Mouse (Mus musculus) heart, postnatal 14 days (tissue): ENCODE results near the gene Proca1. TPM values are rescaled to one million over a fixed set of nuclear protein-coding genes. Genes with fewer than 3 reads are reported as not detected.

Experiments
- DNase-seq, 2 experiments: peaks; one replicate each; pipeline ENCODE4 v3.0.0; 2021 to 2022
- intact Hi-C: fragments of 180-260 bp; cut with DNase I; formaldehyde crosslinking; loops from one replicate; pipeline ENCODE4 v1.15.1; 2025
- long read RNA-seq, 2 experiments: library from polyadenylated mRNA; stranded (forward); transcript quantifications; one replicate each; pipeline ENCODE4 v2.0.0; 2021
- total RNA-seq, 2 experiments: library from RNA; stranded (reverse); gene quantifications; 2 replicates each; pipeline ENCODE4 v1.2.3; 2021

The Proca1 gene
- total RNA-seq = 1 to 10 TPM in 1 of 2 experiments, under 1 TPM in 1; 0.76 to 2.6 TPM
- long read RNA-seq, experiment 1, partial matches to known transcripts = 0 of 3 reads
- long read RNA-seq, experiment 1, other reads (novel, unspliced or antisense) = 1 of 3 reads
- long read RNA-seq, experiment 2, partial matches to known transcripts = 0 of 3 reads
- long read RNA-seq, experiment 2, other reads (novel, unspliced or antisense) = 1 of 3 reads

- intact Hi-C loops = no loop called here
- DNase-seq = no peak
These were observed at the start of gene Proca1 for GRCm38 (mm10) chr11:78193113-78193512. Gene Proca1 (plus strand): TSS chr11:78193392.

GRCm38 (mm10) chr11:78143520-78143919 is 49.7 kb upstream of the Proca1 start:
- intact Hi-C loops = no loop called here
- DNase-seq = no peak

GRCm38 (mm10) chr11:78146168-78146567 is 47.0 kb upstream of the Proca1 start:
- DNase-seq = no peak
- intact Hi-C loops = loop anchor here (5.0 kb wide), 1 partner anchor 64 kb away; the partner anchor contains the start of gene Eral1

- no peak for DNase-seq
- intact Hi-C loops = loop anchor here (5.0 kb wide), 1 partner anchor 65 kb away; the partner anchor contains the start of gene Eral1
These were observed 46.3 kb upstream of the Proca1 start for GRCm38 (mm10) chr11:78146707-78147543.

GRCm38 (mm10) chr11:78151161-78151560 is 42.0 kb upstream of the Proca1 start:
- intact Hi-C loops = no loop called here
- DNase-seq = no peak

- intact Hi-C loops = loop anchor here (2.0 kb wide), 1 partner anchor 92 kb away; no protein-coding TSS in a partner anchor
- DNase-seq = peak; percentile 71 to 77
These were observed 40.6 kb upstream of the Proca1 start for GRCm38 (mm10) chr11:78152299-78153231.

- intact Hi-C loops = loop anchor here (2.0 kb wide), 1 partner anchor 93 kb away; no protein-coding TSS in a partner anchor
- DNase-seq = no peak
These were observed 39.4 kb upstream of the Proca1 start for GRCm38 (mm10) chr11:78153778-78154177.

- no peak for DNase-seq
- intact Hi-C loops = no loop called here
These were observed 37.5 kb upstream of the Proca1 start for GRCm38 (mm10) chr11:78155674-78156073.

GRCm38 (mm10) chr11:78156156-78156699 is 37.0 kb upstream of the Proca1 start:
- DNase-seq = no peak
- intact Hi-C loops = no loop called here

GRCm38 (mm10) chr11:78159096-78159495 is 34.1 kb upstream of the Proca1 start:
- intact Hi-C loops = loop anchor here (1.0 kb wide), 1 partner anchor 18 kb away; no protein-coding TSS in a partner anchor
- DNase-seq = peak; percentile 68 to 85

- intact Hi-C loops = loop anchor here (1.0 kb wide), 1 partner anchor 18 kb away; no protein-coding TSS in a partner anchor
- DNase-seq = no peak
These were observed 33.6 kb upstream of the Proca1 start for GRCm38 (mm10) chr11:78159557-78159956.

GRCm38 (mm10) chr11:78160171-78160570 is 33.0 kb upstream of the Proca1 start:
- intact Hi-C loops = no loop called here

GRCm38 (mm10) chr11:78160675-78161074 is 32.5 kb upstream of the Proca1 start:
- intact Hi-C loops = no loop called here
- DNase-seq = no peak

More at GRCm38 (mm10) chr11:78160171-78160570, 33.0 kb upstream of the Proca1 start:
- no peak for DNase-seq

GRCm38 (mm10) chr11:78161169-78161568 is 32.0 kb upstream of the Proca1 start:
- intact Hi-C loops = no loop called here

GRCm38 (mm10) chr11:78161968-78162367 is 31.2 kb upstream of the Proca1 start:
- intact Hi-C loops = no loop called here
- no peak for DNase-seq

More at GRCm38 (mm10) chr11:78161169-78161568, 32.0 kb upstream of the Proca1 start:
- no peak for DNase-seq

- no peak for DNase-seq
- intact Hi-C loops = no loop called here
These were observed 30.7 kb upstream of the Proca1 start for GRCm38 (mm10) chr11:78162504-78162903.

GRCm38 (mm10) chr11:78163045-78163444 is 30.1 kb upstream of the Proca1 start:
- intact Hi-C loops = no loop called here
- DNase-seq = no peak

- intact Hi-C loops = no loop called here
- DNase-seq = peak; percentile 68 to 79
These were observed 29.2 kb upstream of the Proca1 start for GRCm38 (mm10) chr11:78163681-78164603.

- intact Hi-C loops = no loop called here
- DNase-seq = no peak
These were observed 28.6 kb upstream of the Proca1 start for GRCm38 (mm10) chr11:78164604-78164923.
